Mouse (Mus musculus): ENCODE measurements around the gene Vmac. TPM values are rescaled to one million over a fixed set of nuclear protein-coding genes. Genes with fewer than 3 reads are reported as not detected.

Vmac gene
- polyA plus RNA-seq, 1 experiment from 2014 or later = 13.1 TPM

DNA sequence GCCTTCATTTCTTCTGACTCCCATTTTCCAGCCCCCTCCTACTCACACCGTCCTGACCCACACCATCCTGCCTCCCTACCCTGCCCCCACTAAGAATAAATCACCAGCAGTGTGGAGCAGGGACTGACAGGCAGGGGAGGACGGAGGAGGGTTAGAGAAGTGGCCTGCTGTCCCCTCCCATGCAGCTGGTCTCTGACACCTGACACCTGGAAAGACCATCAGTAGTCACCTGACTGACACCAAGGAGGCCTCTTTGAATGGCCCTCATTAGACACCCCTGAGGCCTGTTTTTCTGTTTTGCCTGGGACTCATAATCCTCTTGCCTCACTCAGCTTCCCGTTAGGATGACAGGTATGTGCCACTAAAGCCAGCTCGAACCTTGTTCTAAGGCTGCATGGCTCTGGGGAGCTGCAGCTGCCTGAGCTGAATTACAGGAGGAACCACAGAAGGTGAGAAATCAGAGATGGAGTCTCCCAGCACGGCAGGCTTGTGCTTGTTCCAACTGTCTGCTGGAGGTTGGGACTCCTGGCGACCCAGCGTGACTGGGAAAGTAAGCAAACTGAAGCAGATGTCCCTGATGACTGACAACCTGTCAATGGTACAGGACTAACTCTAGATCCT lies 9.3 kb upstream of the Vmac start:
- ATAC-seq (ENCODE audit: low FRiP score) (0 out of 2 replicates have a peak, but pooled peaks have one; percentile 6), DNase-seq (ENCODE audit: low spot score, missing footprints) (peak; percentile 75)
- H3K4me1 ChIP-seq (ENCODE audit: control insufficient read depth, insufficient read depth, low read length) = no peaks in the 10 kb centered on the region; the same call in 1 of the 2 replicates
- 15% methylated on average over 7 of the region's 7 CpGs for WGBS
- H3K27ac ChIP-seq (ENCODE audit: low read depth, low read length) = no peak overlapping the region
- H3K4me2 ChIP-seq = no peak overlapping the region
- no peak overlapping the region for H3K4me3 ChIP-seq (ENCODE audit: low read depth, low read length)
- H3K27me3 ChIP-seq (ENCODE audit: control insufficient read depth, insufficient read depth, low read length) = no peaks in the 10 kb centered on the region
- H3K36me3 ChIP-seq (ENCODE audit: control insufficient read depth, insufficient read depth, low read length) = peaks cover 9% of the 10 kb centered on the region
- H3K9me3 ChIP-seq (ENCODE audit: control insufficient read depth, low read length) = no peaks in the 10 kb centered on the region
- H3K9ac ChIP-seq (ENCODE audit: low read length) = no peak overlapping the region

DNA sequence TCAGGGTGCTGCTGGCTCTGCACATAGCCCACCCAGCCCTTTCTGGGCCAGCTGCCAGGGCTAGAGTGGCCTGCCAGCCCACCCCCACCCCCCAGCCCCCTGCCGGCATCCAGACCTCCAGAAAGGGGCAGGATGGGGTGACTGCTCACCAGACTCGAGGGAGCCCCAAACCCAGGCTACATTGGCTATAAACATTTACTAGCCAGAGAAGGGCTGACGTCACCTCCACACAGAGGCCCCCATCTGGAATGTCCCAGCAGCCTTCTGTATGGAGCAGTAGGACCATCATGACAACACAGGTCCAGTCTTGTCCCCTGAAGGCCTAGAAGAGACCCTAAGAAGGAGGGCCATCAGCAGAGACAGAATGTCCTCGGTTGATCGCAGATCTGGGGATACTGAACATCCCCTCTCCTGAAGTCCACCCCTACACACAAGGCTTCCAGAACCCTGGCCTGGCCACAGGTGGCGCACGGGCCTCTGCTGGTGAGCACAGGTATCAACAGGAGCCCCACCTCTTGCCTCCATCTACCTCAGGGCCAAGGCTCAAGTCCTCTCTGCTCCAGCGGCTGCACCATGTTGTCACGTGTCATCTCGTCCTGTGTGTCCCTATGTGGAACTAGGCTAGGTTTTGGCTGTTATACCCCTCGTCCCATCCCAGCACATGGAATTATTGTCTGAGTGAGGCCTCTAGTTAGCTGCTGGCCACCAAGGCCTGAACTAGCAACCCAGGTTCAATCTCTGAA lies 5.8 kb upstream of the Vmac start:
- Histone ChIP-seq H3K9me3 (ENCODE audit: control insufficient read depth, low read length) (no peaks in the 10 kb centered on the region), H3K4me2 (no peak overlapping the region), H3K4me1 (ENCODE audit: control insufficient read depth, insufficient read depth, low read length) (no peaks in the 10 kb centered on the region; the same call in 1 of the 2 replicates), H3K4me3 (ENCODE audit: low read depth, low read length) (no peak overlapping the region), H3K27ac (ENCODE audit: low read depth, low read length) (no peak overlapping the region), H3K27me3 (ENCODE audit: control insufficient read depth, insufficient read depth, low read length) (no peaks in the 10 kb centered on the region), H3K9ac (ENCODE audit: low read length) (no peak overlapping the region), H3K36me3 (ENCODE audit: control insufficient read depth, insufficient read depth, low read length) (peaks cover 10% of the 10 kb centered on the region)
- no peak for ATAC-seq (ENCODE audit: low FRiP score)
- peak; percentile 19 for DNase-seq (ENCODE audit: low spot score, missing footprints)
- WGBS = 87% methylated on average over 11 of the region's 11 CpGs

DNA sequence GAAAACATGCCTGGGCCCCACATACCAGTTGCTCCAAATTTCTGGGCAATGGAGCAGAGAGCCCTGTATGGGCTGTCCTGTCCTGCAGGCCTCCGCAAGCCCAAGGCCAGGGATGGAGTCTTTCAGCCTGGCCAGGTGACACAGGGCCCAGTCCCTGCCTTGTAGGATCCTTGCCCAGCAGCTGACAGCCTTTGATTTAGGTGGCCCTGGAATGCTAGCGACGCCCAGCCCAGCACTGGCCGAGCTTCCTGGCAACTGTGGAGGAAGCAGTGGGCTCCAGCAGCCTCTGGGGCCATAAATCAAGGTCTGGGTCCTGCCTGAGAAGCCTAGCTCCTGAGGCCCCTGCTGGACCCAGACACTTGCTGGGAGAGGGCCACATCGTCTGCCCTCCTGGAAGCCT lies 4.6 kb upstream of the Vmac start:
- H3K9ac ChIP-seq (ENCODE audit: low read length) = no peak overlapping the region
- H3K27me3 ChIP-seq (ENCODE audit: control insufficient read depth, insufficient read depth, low read length) = no peaks in the 10 kb centered on the region
- no peak overlapping the region for H3K4me3 ChIP-seq (ENCODE audit: low read depth, low read length)
- no peak for DNase-seq (ENCODE audit: low spot score, missing footprints)
- H3K36me3 ChIP-seq (ENCODE audit: control insufficient read depth, insufficient read depth, low read length) = peaks cover 10% of the 10 kb centered on the region
- WGBS = 92% methylated on average over 5 of the region's 5 CpGs
- H3K9me3 ChIP-seq (ENCODE audit: control insufficient read depth, low read length) = no peaks in the 10 kb centered on the region
- no peaks in the 10 kb centered on the region; the same call in 1 of the 2 replicates for H3K4me1 ChIP-seq (ENCODE audit: control insufficient read depth, insufficient read depth, low read length)
- ATAC-seq (ENCODE audit: low FRiP score) = no peak
- no peak overlapping the region for H3K4me2 ChIP-seq
- H3K27ac ChIP-seq (ENCODE audit: low read depth, low read length) = no peak overlapping the region

DNA sequence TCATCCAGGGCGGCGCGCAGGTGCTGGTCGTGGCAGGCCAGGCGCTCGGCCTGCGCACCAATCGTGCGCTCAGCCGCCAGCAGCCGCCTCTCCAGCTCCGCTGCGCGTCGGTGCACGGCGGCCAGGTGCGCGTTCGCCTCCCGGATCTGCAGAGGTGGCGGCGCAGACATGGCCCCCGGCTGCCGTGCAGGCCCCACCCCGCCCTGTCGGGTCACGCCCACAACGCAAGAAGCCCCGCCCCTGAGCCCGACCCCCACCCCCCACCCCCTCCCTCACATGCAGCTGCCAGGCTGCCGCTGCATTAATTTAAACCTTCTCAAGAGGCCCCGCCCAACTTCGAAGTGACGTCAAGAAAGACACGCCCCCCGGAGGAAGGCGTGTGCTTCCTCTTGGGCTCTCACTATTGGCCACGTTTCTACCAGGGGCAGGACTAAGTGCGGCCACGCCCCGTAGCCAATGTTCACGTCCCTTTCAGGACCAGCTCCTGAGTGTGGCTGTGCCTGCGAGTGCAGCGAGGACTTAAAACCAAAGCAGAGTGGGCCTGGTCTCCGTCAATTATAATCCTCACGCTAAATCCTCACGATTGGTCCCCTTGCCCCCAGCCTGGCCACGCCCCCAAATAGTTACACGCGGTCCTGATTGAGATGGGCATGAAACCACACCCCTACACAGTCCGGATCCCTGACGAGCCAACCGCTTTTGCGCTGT lies 1.0 kb downstream of the Vmac start:
- Histone ChIP-seq H3K27ac (ENCODE audit: low read depth, low read length) (peak overlapping the region; percentile 37), H3K4me1 (ENCODE audit: control insufficient read depth, insufficient read depth, low read length) (peaks cover 5% of the 10 kb centered on the region; the same call in 1 of the 2 replicates), H3K36me3 (ENCODE audit: control insufficient read depth, insufficient read depth, low read length) (peaks cover 3% of the 10 kb centered on the region), H3K9me3 (ENCODE audit: control insufficient read depth, low read length) (no peaks in the 10 kb centered on the region), H3K4me2 (peak overlapping the region; percentile 91), H3K9ac (ENCODE audit: low read length) (peak overlapping the region; percentile 79), H3K27me3 (ENCODE audit: control insufficient read depth, insufficient read depth, low read length) (no peaks in the 10 kb centered on the region), H3K4me3 (ENCODE audit: low read depth, low read length) (peak overlapping the region; percentile 77)
- WGBS = under 1% methylated on average over 53 of the region's 55 CpGs
- DNase-seq (ENCODE audit: low spot score, missing footprints) (peak; percentile 100), ATAC-seq (ENCODE audit: low FRiP score) (peak; percentile 93)

DNA sequence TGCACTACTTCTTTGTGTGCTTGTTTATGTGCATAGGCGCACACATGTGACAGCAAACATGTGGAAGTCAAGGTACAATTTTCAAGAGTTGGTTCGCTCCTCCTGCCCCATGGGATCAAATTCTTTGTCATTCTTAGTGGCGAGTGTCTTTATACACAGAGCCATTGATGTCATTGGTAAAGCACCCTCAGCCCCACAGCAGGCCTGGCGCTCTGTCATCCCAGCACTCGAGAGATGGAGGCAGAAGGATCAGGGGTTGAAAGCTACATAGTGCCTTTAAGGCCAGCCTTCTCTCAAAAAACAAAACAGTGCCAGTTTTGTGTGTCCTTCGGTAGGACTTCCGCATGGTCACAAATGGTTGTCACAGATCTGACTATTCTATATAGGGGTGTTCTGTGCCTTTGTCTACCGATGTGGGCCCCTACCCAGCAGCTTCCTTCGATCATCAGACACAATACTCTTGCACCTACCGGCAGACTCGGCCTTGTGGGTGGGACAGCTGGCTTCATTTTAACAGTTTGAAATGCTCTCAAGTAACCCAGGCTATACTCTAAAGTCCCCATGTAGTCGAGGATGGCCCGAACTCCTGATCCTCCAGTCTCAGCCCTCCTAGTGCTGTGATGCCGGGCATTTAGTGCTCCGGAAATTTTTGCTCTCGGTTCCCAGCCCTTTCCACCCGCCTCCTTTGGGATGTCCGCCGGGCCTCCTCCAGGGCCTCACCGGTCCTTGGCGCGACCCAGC lies 1.7 kb downstream of the Vmac start:
- Histone ChIP-seq H3K36me3 (ENCODE audit: control insufficient read depth, insufficient read depth, low read length) (peaks cover 11% of the 10 kb centered on the region), H3K27me3 (ENCODE audit: control insufficient read depth, insufficient read depth, low read length) (no peaks in the 10 kb centered on the region), H3K4me1 (ENCODE audit: control insufficient read depth, insufficient read depth, low read length) (peaks cover 5% of the 10 kb centered on the region; the same call in 1 of the 2 replicates), H3K9me3 (ENCODE audit: control insufficient read depth, low read length) (no peaks in the 10 kb centered on the region), H3K27ac (ENCODE audit: low read depth, low read length) (no peak overlapping the region; the same call in 1 of the 2 replicates), H3K9ac (ENCODE audit: low read length) (peak overlapping the region; percentile 67), H3K4me3 (ENCODE audit: low read depth, low read length) (peak overlapping the region; percentile 77), H3K4me2 (peak overlapping the region; percentile 91)
- ATAC-seq (ENCODE audit: low FRiP score) (no peak), DNase-seq (ENCODE audit: low spot score, missing footprints) (no peak)
- 26% methylated on average over 22 of the region's 22 CpGs for WGBS

DNA sequence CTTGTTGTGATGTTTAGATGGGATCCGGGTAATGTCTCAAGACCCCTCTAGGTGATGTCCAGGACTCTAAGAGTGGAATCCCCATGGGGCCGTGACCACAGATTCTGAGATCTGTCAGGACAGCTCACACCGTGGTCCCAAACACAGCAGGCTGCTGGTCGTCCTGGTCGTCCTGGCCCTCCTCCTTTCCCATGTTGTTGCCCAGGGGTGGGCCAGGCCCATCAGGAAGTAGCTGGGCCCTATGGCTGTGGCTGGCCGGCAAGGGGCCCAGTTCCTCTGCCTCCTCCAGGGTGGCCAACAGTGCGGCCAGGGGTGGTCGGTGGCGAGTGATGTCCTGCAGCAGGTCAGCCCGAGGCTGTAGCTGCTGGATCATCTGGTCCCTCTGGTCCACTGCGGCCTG lies 2.5 kb downstream of the Vmac start:
- DNase-seq (ENCODE audit: low spot score, missing footprints) = no peak
- no peak for ATAC-seq (ENCODE audit: low FRiP score)
- Histone ChIP-seq H3K4me2 (no peak overlapping the region), H3K4me3 (ENCODE audit: low read depth, low read length) (no peak overlapping the region), H3K36me3 (ENCODE audit: control insufficient read depth, insufficient read depth, low read length) (peaks cover 16% of the 10 kb centered on the region), H3K9me3 (ENCODE audit: control insufficient read depth, low read length) (no peaks in the 10 kb centered on the region), H3K27ac (ENCODE audit: low read depth, low read length) (no peak overlapping the region), H3K9ac (ENCODE audit: low read length) (no peak overlapping the region), H3K4me1 (ENCODE audit: control insufficient read depth, insufficient read depth, low read length) (peaks cover 5% of the 10 kb centered on the region; the same call in 1 of the 2 replicates), H3K27me3 (ENCODE audit: control insufficient read depth, insufficient read depth, low read length) (no peaks in the 10 kb centered on the region)
- WGBS = 58% methylated on average over 11 of the region's 11 CpGs

DNA sequence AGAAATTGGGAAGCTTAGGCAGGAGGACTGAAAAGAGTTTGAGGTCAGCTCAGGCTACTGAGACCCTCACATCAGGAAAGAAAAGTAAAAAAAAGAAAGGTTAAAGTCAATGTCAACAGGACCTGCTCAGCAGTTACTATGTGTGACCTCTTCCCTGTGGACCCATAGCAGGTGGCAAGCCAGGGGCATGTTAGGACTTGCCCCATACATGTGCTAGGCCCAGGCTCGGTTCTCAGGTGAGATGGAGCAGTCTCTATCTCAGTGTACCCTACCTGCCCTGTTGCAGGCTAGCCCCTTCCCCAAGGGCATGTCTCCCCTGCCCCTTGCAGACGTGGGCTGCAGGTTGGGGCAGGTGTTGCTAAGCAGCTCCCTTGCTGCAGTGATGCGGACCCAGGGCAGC lies 8.1 kb downstream of the Vmac start:
- no peak overlapping the region for H3K9ac ChIP-seq (ENCODE audit: low read length)
- WGBS = 89% methylated on average over 3 of the region's 3 CpGs
- DNase-seq (ENCODE audit: low spot score, missing footprints) = no peak
- no peak overlapping the region for H3K4me2 ChIP-seq
- no peak overlapping the region for H3K4me3 ChIP-seq (ENCODE audit: low read depth, low read length)
- no peak for ATAC-seq (ENCODE audit: low FRiP score)
- no peaks in the 10 kb centered on the region for H3K4me1 ChIP-seq (ENCODE audit: control insufficient read depth, insufficient read depth, low read length)
- no peaks in the 10 kb centered on the region for H3K27me3 ChIP-seq (ENCODE audit: control insufficient read depth, insufficient read depth, low read length)
- no peaks in the 10 kb centered on the region for H3K9me3 ChIP-seq (ENCODE audit: control insufficient read depth, low read length)
- no peak overlapping the region for H3K27ac ChIP-seq (ENCODE audit: low read depth, low read length)
- peaks cover 56% of the 10 kb centered on the region for H3K36me3 ChIP-seq (ENCODE audit: control insufficient read depth, insufficient read depth, low read length)

DNA sequence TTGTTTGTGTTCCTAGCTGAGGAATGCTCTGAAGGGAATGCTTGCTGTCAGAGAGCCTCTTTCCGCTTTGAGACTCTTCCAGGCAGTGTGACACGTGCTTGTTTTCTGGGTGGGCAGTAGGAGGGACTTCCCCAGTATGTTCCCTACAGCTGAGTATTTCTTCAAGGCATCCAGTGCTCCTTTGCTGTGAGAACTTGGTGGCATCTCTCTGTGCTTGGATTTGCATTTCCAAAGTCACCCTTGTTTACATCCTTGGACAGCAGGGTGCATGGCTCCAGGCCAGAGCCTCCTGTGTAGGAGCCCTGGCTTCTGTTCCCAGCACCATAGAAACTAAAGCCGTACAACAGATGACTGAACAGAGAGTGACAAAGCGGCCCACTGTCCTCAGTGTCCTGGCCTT lies 9.1 kb downstream of the Vmac start:
- no peak for ATAC-seq (ENCODE audit: low FRiP score)
- DNase-seq (ENCODE audit: low spot score, missing footprints) = no peak
- Histone ChIP-seq H3K9me3 (ENCODE audit: control insufficient read depth, low read length) (no peaks in the 10 kb centered on the region), H3K4me1 (ENCODE audit: control insufficient read depth, insufficient read depth, low read length) (no peaks in the 10 kb centered on the region), H3K27me3 (ENCODE audit: control insufficient read depth, insufficient read depth, low read length) (no peaks in the 10 kb centered on the region), H3K36me3 (ENCODE audit: control insufficient read depth, insufficient read depth, low read length) (peaks cover 64% of the 10 kb centered on the region), H3K4me2 (no peak overlapping the region), H3K4me3 (ENCODE audit: low read depth, low read length) (no peak overlapping the region), H3K27ac (ENCODE audit: low read depth, low read length) (no peak overlapping the region), H3K9ac (ENCODE audit: low read length) (no peak overlapping the region)
- 82% methylated on average over 4 of the region's 4 CpGs for WGBS

Data from midbrain, embryonic 11.5 days (tissue).